Mouse (Mus musculus) small intestine, adult 2 months (tissue): ENCODE results near the gene Sparcl1.
A peak's percentile ranks its signal among the peaks of the same experiment; 100 is the strongest.

Experiments used
- CTCF ChIP-seq: fragments of 200-500 bp; IDR thresholded peaks from 2 replicates; pipeline ENCODE4 v1.5.1; 2012; ENCODE audit warnings: low read depth, mild to moderate bottlenecking, control low read depth, inconsistent platforms, low read length, moderate library complexity, mixed read lengths; ENCODE audit not compliant: insufficient replicate concordance, insufficient read length; ENCODE audit errors: extremely low read depth
- POLR2A ChIP-seq: fragments of 200-500 bp; IDR thresholded peaks from 2 replicates; pipeline ENCODE4 v1.6.1; 2012; ENCODE audit warnings: low read depth, mild to moderate bottlenecking, control low read depth, inconsistent platforms, low read length, moderate library complexity

- TF ChIP-seq CTCF (peak; percentile 98), POLR2A (no peak)
Observed at GRCm38 (mm10) chr5:104074388-104074787, 39.1 kb downstream of the Sparcl1 start.
